Mouse (Mus musculus): Measurements from ENCODE around the gene Rgs14. TPM values are rescaled to one million over a fixed set of nuclear protein-coding genes. Genes with fewer than 3 reads are reported as not detected.

Rgs14 gene
- not detected for polyA plus RNA-seq (2014; fragmentation: Illumina TruSeq; extraction: RNeasy Lipid Tissue Mini Kit (QIAGEN cat#74804); ENCODE audit: low read depth, low replicate concordance)

DNA sequence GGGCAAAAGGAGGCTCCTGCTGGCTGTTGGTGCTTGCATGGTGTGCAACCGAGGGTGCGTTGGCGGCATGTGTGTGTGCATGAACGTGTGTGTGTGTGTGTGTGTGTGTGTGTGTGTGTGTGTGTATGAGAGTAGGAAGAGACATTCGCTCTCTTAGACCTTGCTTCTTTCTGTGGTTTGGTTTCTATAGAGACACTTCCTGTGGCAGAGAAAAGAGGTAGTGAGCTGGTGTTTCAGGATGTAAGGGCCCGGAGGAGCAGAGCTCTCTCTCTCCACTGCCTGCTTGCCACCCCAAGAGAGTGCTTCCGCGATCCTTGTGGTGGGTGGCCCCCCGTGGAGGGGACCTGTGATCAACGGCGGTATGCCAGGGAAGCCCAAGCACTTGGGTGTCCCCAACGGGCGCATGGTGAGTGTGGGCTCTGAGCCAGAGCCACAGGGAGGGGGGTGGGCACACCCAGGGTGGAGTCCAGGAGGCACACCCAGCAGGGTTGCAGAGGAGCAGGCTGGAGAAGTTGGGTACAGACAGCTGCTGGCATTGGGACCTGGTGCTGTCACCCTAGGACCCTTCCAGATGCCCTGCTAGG, at the start of gene Rgs14:
Gene Rgs14 (plus strand): TSS at position 202 of the 584 bp plus-strand sequence.

DNA sequence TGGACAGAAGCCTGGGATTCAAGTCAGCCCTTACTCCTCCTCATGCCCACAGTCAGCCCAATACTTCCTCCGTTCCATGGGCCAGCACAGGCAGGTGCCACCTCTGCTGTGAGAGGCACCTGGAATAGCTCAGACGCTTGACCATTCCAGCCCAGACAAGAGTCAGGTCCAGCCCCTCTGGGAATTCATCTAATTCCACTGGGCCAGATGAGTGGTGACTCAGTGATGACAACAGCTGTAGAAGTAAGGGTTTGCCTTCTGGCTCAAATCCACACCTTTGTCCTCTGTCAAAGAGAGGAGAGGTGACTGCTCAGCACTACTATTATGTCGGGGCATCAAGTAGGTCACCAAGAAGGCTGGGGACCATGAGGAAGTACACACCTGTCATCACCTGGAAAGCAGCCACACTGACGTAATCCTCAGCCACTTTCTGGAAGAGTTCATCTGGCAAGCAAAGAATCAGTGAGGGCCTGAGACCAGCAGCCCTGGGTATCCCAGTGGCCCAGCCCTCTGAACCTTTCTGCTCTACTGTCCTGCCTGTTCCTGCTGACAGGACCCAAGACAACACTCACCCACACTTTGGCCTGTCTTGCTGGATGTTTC, 49.5 kb upstream of the Rgs14 start, which contains the start of gene Prelid1:
Gene Prelid1 (plus strand): TSS at position 570 of the 603 bp plus-strand sequence.

DNA sequence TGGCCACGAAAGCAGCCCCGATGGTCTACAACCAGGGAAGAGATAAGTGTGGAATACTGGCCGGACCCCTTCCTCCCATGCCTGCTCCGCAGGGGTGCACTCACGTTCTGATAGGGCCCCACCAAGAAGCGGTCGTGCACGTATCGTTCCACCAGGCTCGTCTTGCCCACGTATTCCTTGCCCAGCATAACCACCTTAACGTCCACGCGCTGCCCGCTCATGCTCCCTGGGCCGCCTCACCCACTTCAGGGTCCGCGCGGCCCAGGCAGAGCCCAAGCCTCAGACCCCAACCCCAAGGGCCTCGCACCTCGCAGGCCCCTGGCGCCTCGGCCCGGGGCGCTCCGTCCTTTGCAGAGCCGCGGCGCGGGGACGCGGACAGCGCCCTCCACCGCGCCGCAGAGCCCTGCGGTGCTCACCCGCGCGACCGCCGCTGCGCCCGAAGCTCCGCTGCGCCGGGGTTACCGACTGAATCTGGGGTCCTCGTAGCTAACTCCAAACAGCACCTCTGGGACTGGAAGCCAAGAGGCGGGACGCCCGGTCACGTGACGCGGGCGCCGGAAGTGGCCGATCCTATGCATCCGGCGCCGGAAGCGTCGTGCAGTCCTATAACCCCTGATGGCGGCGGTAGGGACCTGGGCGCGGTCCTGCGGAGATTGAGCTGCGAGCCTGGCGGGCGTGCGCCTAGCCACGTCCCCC, 48.0 kb upstream of the Rgs14 start, which contains the start of gene Rab24:
Gene Rab24 (minus strand): TSS at position 513 of the 696 bp plus-strand sequence.

DNA sequence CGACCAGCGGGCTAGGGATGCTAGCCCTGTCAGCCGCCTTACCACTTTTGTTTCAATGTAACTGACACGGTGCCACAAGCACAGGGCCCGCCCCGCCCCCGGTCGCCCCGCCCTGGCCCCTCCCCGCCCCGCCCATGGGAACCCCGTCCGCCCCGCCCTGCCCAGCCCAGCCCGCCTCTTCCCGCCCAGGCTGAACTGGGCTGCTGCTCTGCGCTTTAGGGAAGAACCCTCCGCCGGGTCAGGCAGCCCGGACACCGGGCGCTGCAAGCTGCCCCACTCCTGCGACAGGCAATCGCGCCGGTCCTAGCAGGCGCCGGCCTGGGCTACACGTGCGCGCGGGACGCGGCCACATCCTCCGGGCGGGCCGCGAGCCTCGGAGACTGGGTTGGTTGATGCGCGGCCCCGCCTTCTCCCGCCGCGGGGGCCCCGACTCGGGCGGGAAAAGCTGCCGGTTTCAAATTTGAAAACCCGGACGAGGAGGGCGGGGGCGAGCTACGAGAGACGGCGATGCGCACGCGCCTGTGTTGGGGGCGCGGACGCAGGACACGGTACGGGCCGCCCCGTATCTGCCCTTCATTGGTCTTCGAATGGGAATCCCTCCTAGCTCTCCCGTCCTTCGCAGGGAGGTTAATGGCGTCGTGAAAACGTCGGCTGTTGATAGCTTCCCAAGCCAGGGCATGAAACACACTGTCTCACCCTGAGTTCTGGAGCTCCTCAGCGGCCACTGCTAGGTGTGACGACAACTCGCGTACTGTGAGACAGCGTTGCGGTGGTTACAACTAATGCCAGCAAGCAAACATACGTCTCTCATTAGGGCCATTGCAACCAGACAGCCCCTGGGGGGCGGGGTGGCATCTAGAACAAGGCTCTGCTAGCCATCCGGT, 39.6 kb upstream of the Rgs14 start, which contains the start of gene Mxd3:
Gene Mxd3 (minus strand): TSS at position 141 of the 884 bp plus-strand sequence.

DNA sequence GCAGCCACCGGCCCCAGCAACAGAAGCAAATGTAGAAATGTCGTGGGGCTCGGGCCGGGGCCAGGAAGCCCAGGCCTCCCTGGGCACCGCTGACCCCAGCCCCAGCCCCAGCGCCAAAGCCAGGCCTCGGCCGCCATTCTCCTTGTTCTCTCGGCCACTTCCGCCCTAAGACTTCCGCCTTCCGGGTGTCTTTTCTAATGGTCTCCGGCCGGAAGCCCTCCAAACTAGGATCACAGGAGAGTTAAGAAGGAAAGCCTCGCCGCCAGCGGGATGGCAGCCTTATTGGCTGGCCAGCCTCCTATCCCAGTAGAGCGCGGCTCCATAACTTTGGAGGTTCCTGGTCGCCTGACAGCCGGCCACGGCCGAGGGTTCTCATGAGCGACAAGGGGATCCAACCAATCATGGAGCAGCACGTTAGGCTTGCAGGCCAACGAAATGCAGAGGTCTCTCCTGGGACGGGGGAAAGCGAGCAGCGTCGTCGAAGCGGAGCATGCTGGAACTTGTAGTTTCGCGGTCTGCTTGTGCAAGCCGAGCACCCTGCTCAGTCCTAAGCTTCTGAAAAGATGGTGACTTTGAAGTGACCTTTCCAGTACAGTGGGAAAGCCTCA, 7.0 kb upstream of the Rgs14 start, which contains the start of gene Lman2:
Gene Lman2 (minus strand): TSS at position 331 of the 608 bp plus-strand sequence.

DNA sequence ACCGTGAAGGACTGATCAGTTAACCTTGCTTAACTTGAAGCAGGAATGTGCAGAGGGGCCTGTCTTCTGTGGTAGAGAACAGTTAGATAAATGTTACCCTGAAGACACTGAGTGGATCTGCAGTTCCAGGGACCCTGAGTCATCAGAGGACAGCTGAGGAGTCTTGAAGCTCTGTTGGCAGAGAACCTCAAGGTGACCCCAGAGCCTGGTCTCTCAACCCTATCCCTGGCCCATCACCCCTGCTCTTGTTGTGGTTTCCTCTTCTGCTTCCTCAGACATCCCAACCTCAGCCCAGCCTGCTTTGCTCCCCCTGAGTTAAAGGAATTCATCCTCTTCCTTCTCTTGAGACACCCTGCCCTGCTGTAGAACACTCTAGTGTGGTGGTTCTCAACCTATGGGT, 28.6 kb downstream of the Rgs14 start, which contains the start of gene Slc34a1:
Gene Slc34a1 (plus strand): TSS at position 100 of the 400 bp plus-strand sequence.

DNA sequence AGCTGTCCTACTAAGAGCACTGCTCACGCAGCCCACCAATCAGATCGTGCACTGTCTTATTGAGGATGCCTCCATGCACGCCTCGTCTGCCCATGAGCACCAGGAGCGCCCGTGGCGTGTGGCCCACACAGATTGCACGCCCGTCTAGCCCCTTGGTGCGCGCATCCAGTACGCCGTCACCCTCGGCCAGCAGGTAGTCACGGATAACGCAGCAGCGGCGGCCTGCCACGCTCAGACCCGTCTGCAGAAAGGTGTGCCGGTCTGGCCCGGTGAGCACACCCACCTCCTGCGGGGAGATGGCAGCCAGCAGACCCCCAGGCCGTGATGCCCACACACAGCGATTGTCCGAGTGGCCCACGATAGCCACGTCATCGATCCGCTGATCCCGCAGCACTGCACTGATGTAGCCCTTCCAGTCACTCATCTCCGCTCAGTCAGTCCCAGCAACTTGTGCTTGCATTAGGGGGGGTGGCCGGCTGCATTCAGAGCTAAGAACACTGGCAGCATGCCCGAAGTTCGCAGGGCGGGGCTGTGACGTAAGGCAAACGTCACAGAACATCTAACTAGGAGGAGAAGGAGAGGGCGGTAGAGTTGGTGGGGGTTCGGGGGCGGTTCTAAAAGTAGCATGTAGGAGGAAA, 45.3 kb downstream of the Rgs14 start, which contains the start of gene Pfn3:
Gene Pfn3 (minus strand): TSS at position 490 of the 638 bp plus-strand sequence.

DNA sequence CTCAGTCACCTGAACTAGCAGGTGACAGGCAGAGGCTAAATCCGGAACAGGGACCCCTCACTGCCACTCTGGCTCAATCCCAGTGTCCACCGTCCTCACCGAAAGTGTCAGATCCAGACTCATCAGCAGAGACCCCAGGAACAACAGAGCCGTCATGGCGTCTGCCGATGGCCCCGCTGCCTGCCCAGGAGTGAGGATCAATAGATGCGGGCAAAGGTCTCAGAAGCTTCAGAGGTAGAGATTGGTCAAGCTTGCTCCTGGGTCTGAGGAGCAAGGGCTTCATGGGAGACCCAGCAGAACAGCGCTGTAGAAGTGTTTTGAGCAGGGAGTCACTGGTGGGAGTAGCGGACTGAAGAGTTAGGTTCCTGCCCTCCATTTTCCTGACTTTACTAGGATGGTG, 57.1 kb downstream of the Rgs14 start, which contains the start of gene F12:
Gene F12 (minus strand): TSS at position 181 of the 400 bp plus-strand sequence.

Other genes starting within 250 kb of the Rgs14 start
- not detected for gene Gm17617, start 236.2 kb upstream of the Rgs14 start, polyA plus RNA-seq (2014; fragmentation: Illumina TruSeq; extraction: RNeasy Lipid Tissue Mini Kit (QIAGEN cat#74804); ENCODE audit: low read depth, low replicate concordance)
- 0.98 TPM for gene Fgfr4, start 217.1 kb upstream of the Rgs14 start, polyA plus RNA-seq (2014; fragmentation: Illumina TruSeq; extraction: RNeasy Lipid Tissue Mini Kit (QIAGEN cat#74804); ENCODE audit: low read depth, low replicate concordance)
- gene Nsd1, start 159.9 kb upstream of the Rgs14 start, polyA plus RNA-seq (2014; fragmentation: Illumina TruSeq; extraction: RNeasy Lipid Tissue Mini Kit (QIAGEN cat#74804); ENCODE audit: low read depth, low replicate concordance) = 24.7 TPM
- 15.5 TPM for gene Prelid1, start 49.2 kb upstream of the Rgs14 start, polyA plus RNA-seq (2014; fragmentation: Illumina TruSeq; extraction: RNeasy Lipid Tissue Mini Kit (QIAGEN cat#74804); ENCODE audit: low read depth, low replicate concordance)
- 9.9 TPM for gene Rab24, start 47.8 kb upstream of the Rgs14 start, polyA plus RNA-seq (2014; fragmentation: Illumina TruSeq; extraction: RNeasy Lipid Tissue Mini Kit (QIAGEN cat#74804); ENCODE audit: low read depth, low replicate concordance)
- gene Mxd3, start 39.9 kb upstream of the Rgs14 start, polyA plus RNA-seq (2014; fragmentation: Illumina TruSeq; extraction: RNeasy Lipid Tissue Mini Kit (QIAGEN cat#74804); ENCODE audit: low read depth, low replicate concordance) = not detected
- 38.0 TPM for gene Lman2, start 6.9 kb upstream of the Rgs14 start, polyA plus RNA-seq (2014; fragmentation: Illumina TruSeq; extraction: RNeasy Lipid Tissue Mini Kit (QIAGEN cat#74804); ENCODE audit: low read depth, low replicate concordance)
- gene Slc34a1, start 28.5 kb downstream of the Rgs14 start, polyA plus RNA-seq (2014; fragmentation: Illumina TruSeq; extraction: RNeasy Lipid Tissue Mini Kit (QIAGEN cat#74804); ENCODE audit: low read depth, low replicate concordance) = not detected
- gene Pfn3, start 45.5 kb downstream of the Rgs14 start, polyA plus RNA-seq (2014; fragmentation: Illumina TruSeq; extraction: RNeasy Lipid Tissue Mini Kit (QIAGEN cat#74804); ENCODE audit: low read depth, low replicate concordance) = not detected
- gene F12, start 57.1 kb downstream of the Rgs14 start, polyA plus RNA-seq (2014; fragmentation: Illumina TruSeq; extraction: RNeasy Lipid Tissue Mini Kit (QIAGEN cat#74804); ENCODE audit: low read depth, low replicate concordance) = 23.3 TPM
- 2.5 TPM for gene Grk6, start 75.3 kb downstream of the Rgs14 start, polyA plus RNA-seq (2014; fragmentation: Illumina TruSeq; extraction: RNeasy Lipid Tissue Mini Kit (QIAGEN cat#74804); ENCODE audit: low read depth, low replicate concordance)
- not detected for gene Prr7, start 94.5 kb downstream of the Rgs14 start, polyA plus RNA-seq (2014; fragmentation: Illumina TruSeq; extraction: RNeasy Lipid Tissue Mini Kit (QIAGEN cat#74804); ENCODE audit: low read depth, low replicate concordance)
- gene Dbn1, start 118.4 kb downstream of the Rgs14 start, polyA plus RNA-seq (2014; fragmentation: Illumina TruSeq; extraction: RNeasy Lipid Tissue Mini Kit (QIAGEN cat#74804); ENCODE audit: low read depth, low replicate concordance) = 0.26 TPM
- 0.24 TPM for gene Pdlim7, start 143.9 kb downstream of the Rgs14 start, polyA plus RNA-seq (2014; fragmentation: Illumina TruSeq; extraction: RNeasy Lipid Tissue Mini Kit (QIAGEN cat#74804); ENCODE audit: low read depth, low replicate concordance)
- not detected for gene Dok3, start 159.6 kb downstream of the Rgs14 start, polyA plus RNA-seq (2014; fragmentation: Illumina TruSeq; extraction: RNeasy Lipid Tissue Mini Kit (QIAGEN cat#74804); ENCODE audit: low read depth, low replicate concordance)
- 2.3 TPM for gene Ddx41, start 166.9 kb downstream of the Rgs14 start, polyA plus RNA-seq (2014; fragmentation: Illumina TruSeq; extraction: RNeasy Lipid Tissue Mini Kit (QIAGEN cat#74804); ENCODE audit: low read depth, low replicate concordance)
- 5.9 TPM for gene Fam193b, start 201.4 kb downstream of the Rgs14 start, polyA plus RNA-seq (2014; fragmentation: Illumina TruSeq; extraction: RNeasy Lipid Tissue Mini Kit (QIAGEN cat#74804); ENCODE audit: low read depth, low replicate concordance)
- 29.5 TPM for gene Tmed9, start 204.0 kb downstream of the Rgs14 start, polyA plus RNA-seq (2014; fragmentation: Illumina TruSeq; extraction: RNeasy Lipid Tissue Mini Kit (QIAGEN cat#74804); ENCODE audit: low read depth, low replicate concordance)
- 1.5 TPM for gene B4galt7, start 230.2 kb downstream of the Rgs14 start, polyA plus RNA-seq (2014; fragmentation: Illumina TruSeq; extraction: RNeasy Lipid Tissue Mini Kit (QIAGEN cat#74804); ENCODE audit: low read depth, low replicate concordance)

Measured in liver, adult 10 weeks (tissue).